Mouse (Mus musculus): ENCODE results near the gene Sacm1l.

Sacm1l gene

GRCm38 (mm10) chr9:123589240-123589910, 59.8 kb downstream of the Sacm1l start:
- DNase-seq: peak; percentile 61 to 88

DNA sequence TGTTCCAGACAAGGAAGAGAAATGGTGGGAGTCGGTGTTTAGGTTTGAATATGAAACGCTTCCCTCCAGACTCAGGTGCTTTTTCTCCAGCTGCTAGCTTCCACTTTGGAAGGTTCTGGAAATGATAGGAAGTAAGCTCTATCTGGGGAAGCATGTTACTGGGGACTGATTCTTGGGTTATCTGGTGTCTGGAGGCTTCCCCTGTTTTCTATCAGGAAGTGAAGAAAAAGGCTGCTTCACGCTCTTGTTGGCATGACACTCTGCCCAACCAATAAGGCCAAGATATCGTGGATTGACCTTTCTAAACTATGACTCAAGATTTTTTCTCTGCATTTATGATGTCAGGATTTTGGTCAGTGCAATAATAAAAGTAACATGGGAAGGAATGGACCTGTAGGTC, 65.6 kb downstream of the Sacm1l start:
- no peak for DNase-seq

DNA sequence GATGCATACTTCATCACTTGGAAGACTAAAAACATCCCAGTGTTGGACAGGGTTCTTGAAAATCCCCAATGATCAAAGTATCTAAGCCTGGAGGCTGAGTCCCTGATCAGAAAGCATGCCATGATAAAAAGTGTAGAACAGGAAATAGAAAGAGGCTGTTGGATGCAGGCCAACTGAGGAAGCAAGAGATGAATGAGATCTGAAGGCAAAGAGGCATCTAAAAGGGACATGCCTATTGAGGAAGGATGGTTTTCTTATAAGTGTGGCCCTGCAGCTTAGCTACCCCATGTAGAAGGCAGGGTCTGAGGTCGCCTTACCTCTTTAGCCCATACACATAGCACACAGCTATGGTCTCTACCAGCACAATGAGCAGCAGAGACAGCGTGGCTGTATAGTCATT, 67.4 kb downstream of the Sacm1l start:
- DNase-seq: no peak

DNA sequence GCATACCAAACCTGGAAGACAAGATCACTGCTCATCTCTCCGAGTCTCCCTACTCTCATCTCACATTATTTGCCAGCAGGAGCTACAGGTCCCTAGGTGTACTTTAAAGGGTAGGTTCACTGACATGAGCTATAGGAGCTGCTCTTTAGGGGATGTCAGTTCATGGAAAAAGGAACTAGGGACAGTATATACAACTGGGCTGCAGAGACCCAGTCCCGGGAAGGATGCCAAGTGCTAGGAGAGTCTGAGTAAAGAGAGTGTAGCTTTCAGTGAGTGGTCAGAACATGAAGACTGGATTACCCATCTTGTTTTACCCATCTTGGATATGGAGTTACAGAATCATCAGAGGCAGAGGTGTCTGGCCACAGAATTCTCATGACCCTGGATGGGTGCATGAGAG, 67.8 kb downstream of the Sacm1l start:
- no peak for DNase-seq

DNA sequence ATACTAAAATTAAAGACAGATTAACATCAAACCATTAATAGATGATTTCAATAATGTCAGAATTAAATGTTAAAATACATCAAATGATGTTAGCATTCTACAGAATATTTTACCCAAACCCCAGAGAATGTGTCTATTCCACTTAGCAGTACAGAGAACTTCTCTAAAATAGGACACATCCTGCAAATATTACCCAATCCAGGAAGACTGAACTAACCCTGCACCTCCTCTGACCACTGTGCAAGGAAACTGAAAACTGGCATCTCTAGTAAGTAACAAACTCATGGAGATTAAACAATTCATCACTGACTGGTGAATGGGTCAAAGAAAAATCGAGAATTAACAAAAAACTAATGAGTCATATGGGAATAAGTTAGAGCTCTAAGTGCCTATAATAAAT, 72.0 kb downstream of the Sacm1l start:
- DNase-seq: no peak

DNA sequence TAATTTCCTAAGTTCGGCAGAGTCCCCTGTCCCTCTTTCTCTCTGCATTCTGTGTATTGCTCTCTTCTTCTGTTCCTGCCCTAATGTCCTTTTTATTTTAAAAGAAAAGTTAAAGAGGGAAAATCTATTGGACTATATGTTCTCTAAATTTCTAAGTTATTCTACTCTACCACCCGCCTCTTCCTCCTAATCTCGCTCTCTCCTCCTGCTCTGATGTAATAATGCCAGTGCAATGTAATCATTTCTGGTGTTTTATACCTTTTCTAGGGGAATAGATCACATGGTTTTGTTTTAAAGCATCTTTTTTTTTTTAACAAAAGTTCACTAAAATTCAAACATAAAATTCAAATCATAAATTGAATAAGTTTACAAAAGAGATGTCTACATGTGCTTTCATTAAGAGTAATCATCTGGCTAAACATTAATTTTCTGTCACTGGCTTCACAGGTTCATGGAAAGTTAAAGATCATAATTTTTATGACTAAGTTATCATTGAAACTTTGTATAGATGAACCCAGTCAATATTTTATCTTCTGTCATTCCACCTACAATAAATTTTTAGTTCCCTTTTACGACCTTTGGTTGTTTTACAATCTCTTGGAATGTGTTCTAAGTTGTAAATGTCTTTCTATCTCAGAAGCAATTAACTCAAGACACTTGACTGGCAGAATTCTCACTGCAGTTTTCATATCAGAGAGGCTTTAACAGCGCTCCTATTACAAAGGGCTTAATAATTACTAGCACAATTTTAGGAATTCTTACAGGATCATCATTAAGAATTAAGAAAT, 90.9 kb downstream of the Sacm1l start:
- no peak for DNase-seq

- no peak for DNase-seq
Measured at GRCm38 (mm10) chr9:123624741-123625140, 95.2 kb downstream of the Sacm1l start.

DNA sequence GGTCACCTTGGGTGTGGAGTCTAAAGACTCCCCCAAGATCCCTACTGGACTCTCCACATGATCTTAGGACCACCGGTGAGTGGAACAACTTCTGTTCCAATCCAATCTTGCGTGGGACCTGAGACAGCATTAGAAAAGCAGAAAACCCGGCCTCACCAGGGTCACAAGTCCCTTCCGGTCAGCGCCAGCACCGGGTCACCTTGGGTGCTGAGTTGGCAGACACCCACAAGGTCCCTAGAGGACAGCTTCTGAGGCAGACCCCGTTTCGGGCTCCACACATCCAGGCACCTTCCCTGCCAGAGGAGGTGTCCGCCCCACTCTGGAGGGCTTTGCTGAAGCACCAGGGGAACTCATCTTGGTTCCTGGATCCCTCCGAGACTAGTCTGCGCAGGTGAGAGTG, 96.3 kb downstream of the Sacm1l start:
- DNase-seq: peak; percentile 65 to 68

- no peak for DNase-seq
Measured at GRCm38 (mm10) chr9:123631666-123632065, 102.1 kb downstream of the Sacm1l start.

DNA sequence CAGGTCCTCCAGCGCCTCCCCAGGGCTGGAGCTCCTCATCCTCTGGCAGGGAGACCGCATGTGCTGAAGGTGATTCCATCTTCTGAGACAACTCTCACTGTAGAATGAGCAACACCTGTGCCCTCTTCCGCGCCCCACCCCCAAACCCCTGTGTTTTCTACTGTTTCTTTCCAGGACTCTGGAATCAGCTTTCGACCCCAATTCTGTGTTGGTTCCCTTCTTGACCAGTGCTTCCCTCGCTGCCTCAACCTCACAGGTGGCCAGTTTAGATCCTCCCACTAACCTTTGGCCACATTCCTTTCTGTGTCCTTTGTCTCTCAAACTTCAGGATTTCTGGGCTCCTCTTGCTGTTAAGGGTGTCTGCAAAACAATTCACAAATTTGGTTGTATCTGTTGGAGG, 102.7 kb downstream of the Sacm1l start, which contains the start of gene Slc6a20b:
Gene Slc6a20b, minus strand, starts transcription at position 285 of the 400 bp plus-strand sequence.
- peak; percentile 75 to 79 for DNase-seq

GRCm38 (mm10) chr9:123632993-123633392, 103.4 kb downstream of the Sacm1l start:
- peak in 1 of 2 experiments; percentile 63 for DNase-seq

- DNase-seq: no peak
Measured at GRCm38 (mm10) chr9:123636771-123637170, 107.2 kb downstream of the Sacm1l start.

- peak; percentile 39 to 50 for DNase-seq
Measured at GRCm38 (mm10) chr9:123638231-123638630, 108.7 kb downstream of the Sacm1l start.

GRCm38 (mm10) chr9:123638668-123639089, 109.1 kb downstream of the Sacm1l start:
- peak; percentile 65 to 85 for DNase-seq

DNA sequence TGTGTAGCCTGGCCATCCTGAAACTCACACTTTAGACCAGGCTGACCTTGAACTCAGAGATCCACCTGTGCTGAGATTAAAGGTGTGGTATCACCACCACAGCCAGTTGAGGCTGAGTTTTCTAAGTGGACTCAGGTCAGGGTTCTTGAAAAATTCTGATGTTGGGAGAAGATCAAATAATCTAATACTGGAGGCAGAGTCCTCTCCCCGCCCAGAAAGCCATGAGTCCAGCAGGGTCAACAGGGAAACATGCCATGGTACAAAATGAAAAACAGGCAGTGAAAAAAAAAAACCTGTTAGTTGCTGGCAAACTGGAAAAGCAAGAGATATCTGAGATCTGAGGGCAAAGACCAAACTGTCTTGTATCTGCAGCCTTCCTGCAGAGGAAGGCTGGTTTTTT, 110.5 kb downstream of the Sacm1l start:
- DNase-seq: peak; percentile 57 to 59

All from kidney, postnatal 36 days (tissue).